Mouse (Mus musculus) bone marrow macrophage, adult 2 months (primary cell): Measurements from ENCODE around the gene Mtch2.

Source experiments
- CTCF ChIP-seq: IDR thresholded peaks from 2 replicates; pipeline ENCODE4 v1.5.1; 2012; ENCODE audit warnings: low read depth, mild to moderate bottlenecking, low read length, moderate library complexity
- POLR2A ChIP-seq: IDR thresholded peaks from 2 replicates; pipeline ENCODE4 v1.6.1; 2012; ENCODE audit warnings: mild to moderate bottlenecking, low read depth, low read length, borderline replicate concordance

DNA sequence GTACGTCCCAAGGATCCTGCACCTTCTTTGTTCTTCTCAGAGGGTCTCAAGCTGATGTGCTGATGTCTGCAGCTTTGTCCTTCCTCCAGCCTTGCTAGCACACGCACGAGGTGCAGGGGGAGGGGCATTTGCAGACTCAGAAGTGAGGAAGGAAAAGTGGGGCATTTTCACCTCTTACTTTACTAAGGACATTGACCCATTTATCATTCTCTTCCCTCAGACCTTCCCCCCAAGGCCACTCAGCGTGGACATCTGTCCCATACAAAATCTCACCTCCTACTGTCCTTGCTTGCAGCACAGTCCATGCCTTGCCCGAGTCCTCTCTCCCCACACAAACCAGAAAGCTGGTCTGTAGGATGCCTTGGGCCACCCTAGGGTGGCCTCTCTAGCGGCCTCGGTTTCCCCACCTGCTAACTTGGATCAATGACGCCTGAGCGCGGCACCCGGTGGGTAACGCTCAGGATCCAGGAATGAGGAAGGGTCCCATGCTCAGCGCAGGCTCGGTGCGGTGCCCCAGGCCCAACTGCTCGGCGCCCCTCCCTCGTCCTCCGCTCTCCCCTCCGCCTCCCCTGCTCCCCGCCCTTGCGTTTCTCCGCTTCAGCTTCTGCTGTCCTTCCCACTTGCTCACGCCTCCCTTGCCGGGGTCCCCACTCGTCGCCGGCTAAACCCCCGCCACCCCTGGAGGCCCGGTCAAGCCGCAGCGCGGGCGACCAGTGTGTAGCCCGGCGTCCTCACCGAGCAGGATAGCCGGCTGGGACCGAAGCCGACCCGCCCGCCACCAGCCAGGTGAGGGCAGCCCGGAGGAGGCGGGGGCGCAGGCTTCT lies 38.5 kb downstream of the Mtch2 start, which contains the start of gene C1qtnf4:
- no peak for TF ChIP-seq CTCF
- no peak for TF ChIP-seq POLR2A
